14 mouse cellular contexts compared by ENCODE assay signal in the genomic region with DNA sequence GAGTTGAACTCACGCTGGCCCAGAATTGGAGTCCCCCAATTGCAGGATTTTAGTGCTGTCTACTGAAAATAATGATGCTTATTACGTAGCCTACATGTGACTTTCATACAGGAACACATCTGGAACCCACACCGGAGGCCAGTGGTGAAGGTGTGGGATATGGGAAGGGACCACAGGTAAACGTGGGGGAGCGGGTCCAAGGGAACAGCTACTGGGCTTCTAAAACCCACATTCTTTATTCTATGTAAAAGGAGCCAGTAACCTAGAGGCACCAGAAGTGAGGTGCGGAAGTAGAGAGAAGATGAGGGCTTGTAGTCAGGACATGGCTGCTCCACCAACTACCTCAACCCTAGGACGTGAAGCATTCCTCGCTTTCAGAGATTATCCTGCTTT.
DNase-seq lines count a peak whose midpoint lies in the region; ATAC-seq and TF ChIP-seq lines count a peak whose summit lies in the region.
"Had no signal": no experiment of that assay in that cellular context is flagged by ENCODE, and none has a peak within 500 bp of the region (broad histone marks: within the 10 kb centered on the region; RNA-seq: fewer than 3 reads in every experiment).

No protein-coding gene starts in this region.

- intact Hi-C loops in heart, postnatal 10 days (cut with DNase I) = no loop called here

- TF ChIP-seq CTCF in layer of hippocampus, adult 2 months (conservative IDR thresholded peaks at IDR 0.05) = no peak

- no peaks in the 10 kb centered on the region for H3K27me3 ChIP-seq in limb, embryonic 15.5 days
- H3K27me3 ChIP-seq in stomach, embryonic 16.5 days (ENCODE audit: control insufficient read depth, insufficient read depth, low read length) = no peaks in the 10 kb centered on the region
- H3K27me3 ChIP-seq: Patski had no signal

- no peak overlapping the region for H3K9ac ChIP-seq in limb, embryonic 15.5 days
- no peak overlapping the region for H3K9ac ChIP-seq in stomach, embryonic 16.5 days (ENCODE audit: low read length)
- H3K9ac ChIP-seq: liver, postnatal 0 days had no signal

- H3K4me2 ChIP-seq in limb, embryonic 15.5 days = no peak overlapping the region
- H3K4me2 ChIP-seq in stomach, embryonic 16.5 days (ENCODE audit: low read depth, low read length) = peak overlapping the region; percentile 37; the same call in 1 of the 2 replicates

- peak overlapping the region; percentile 85 for H3K27ac ChIP-seq in layer of hippocampus, adult 2 months
- 0 out of 2 replicates have a peak overlapping the region, but pooled peaks have one; percentile 50 for H3K27ac ChIP-seq in limb, embryonic 15.5 days
- no peak overlapping the region for H3K27ac ChIP-seq in stomach, embryonic 16.5 days (ENCODE audit: low read length)
- H3K27ac ChIP-seq: kidney, postnatal 0 days had no signal

- H3K4me1 ChIP-seq in limb, embryonic 15.5 days = peaks cover 12% of the 10 kb centered on the region
- H3K4me1 ChIP-seq in stomach, embryonic 16.5 days (ENCODE audit: control insufficient read depth, insufficient read depth, low read length) = no peaks in the 10 kb centered on the region

- ATAC-seq in limb, embryonic 15.5 days (ENCODE audit: insufficient number of reproducible peaks, low FRiP score, low TSS enrichment, low read depth) = no peak
- ATAC-seq in stomach, embryonic 16.5 days (ENCODE audit: insufficient read depth, low FRiP score) = no peak
- ATAC-seq: activated CD4-positive, CD25-positive, alpha-beta regulatory T cell, adult 4 months; liver, postnatal 0 days; Patski had no signal

- DNase-seq in heart, adult 11 months = peak; percentile 66
- DNase-seq in heart, postnatal 10 days = no peak
- DNase-seq in layer of hippocampus, adult 2 months (ENCODE audit: low spot score in 2 of 2) = no peak
- no peak for DNase-seq in layer of hippocampus, adult 9-11 months
- no peak for DNase-seq in cerebellum, adult 9-11 months
- DNase-seq: gastrocnemius, postnatal 10 days; heart, postnatal 14 days; thymus, adult 2 months had no signal

- H3K4me3 ChIP-seq in layer of hippocampus, adult 2 months = no peak overlapping the region
- no peak overlapping the region for H3K4me3 ChIP-seq in limb, embryonic 15.5 days
- no peak overlapping the region for H3K4me3 ChIP-seq in stomach, embryonic 16.5 days (replicated peaks; ENCODE audit: low read length)

- H3K9me3 ChIP-seq in limb, embryonic 15.5 days = no peaks in the 10 kb centered on the region
- H3K9me3 ChIP-seq in stomach, embryonic 16.5 days (replicated peaks; ENCODE audit: control insufficient read depth, low read length) = no peaks in the 10 kb centered on the region

- H3K36me3 ChIP-seq in limb, embryonic 15.5 days = no peaks in the 10 kb centered on the region
- H3K36me3 ChIP-seq in stomach, embryonic 16.5 days (ENCODE audit: control insufficient read depth, insufficient read depth, low read length) = no peaks in the 10 kb centered on the region

- 54% methylated on average over 8 of the region's 8 CpGs for WGBS in limb, embryonic 15.5 days
- WGBS in stomach, embryonic 16.5 days = 63% methylated on average over 8 of the region's 8 CpGs
